8 mouse cellular contexts compared by ENCODE assay signal in the genomic region with DNA sequence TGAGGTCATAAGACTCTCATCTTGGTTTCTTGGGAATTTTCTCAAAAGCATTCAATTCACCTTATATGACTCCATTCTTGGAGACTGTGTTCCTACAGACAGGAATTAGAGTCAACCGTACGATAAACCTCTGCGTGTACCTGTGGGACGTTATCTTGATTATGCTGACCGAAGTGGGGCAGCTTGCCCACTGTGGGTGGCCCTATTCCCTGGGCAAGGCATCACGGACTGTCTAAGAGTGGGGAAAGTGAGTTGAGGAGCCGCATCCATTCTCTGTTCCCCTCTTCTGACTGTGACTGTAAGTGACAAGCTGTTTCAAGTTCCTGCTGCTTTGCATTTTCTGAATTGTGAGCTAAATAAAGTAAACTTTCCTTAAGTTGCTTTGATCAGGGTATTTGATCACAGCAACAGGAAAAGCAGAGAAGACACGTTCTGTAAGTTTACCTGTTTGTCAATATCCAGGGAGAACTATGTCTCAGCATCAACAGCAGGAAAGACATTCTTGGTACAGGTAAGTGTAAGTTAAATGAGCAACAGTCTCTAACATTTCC. TPM values are rescaled to one million over a fixed set of nuclear protein-coding genes. Genes with fewer than 3 reads are reported as not detected.
DNase-seq lines count a peak whose midpoint lies in the region; ATAC-seq lines count a peak whose summit lies in the region.

Gene Arhgap29 (plus strand): TSS at position 501 of the 551 bp plus-strand sequence.

- no peaks in the 10 kb centered on the region for H3K27me3 ChIP-seq in heart, embryonic 13.5 days (replicated peaks)
- H3K27me3 ChIP-seq in stomach, embryonic 14.5 days (ENCODE audit: control insufficient read depth, insufficient read depth, low read length), result no peaks in the 10 kb centered on the region

- H3K27ac ChIP-seq in brown adipose tissue, adult 24 weeks (replicated peaks; ENCODE audit: low read depth, low read length), result peak within 1 kb of the TSS; percentile 98
- H3K27ac ChIP-seq in heart, embryonic 13.5 days (replicated peaks), result peak within 1 kb of the TSS; percentile 86
- peak within 1 kb of the TSS; percentile 33; the same call in 1 of the 2 replicates for H3K27ac ChIP-seq in stomach, embryonic 14.5 days (ENCODE audit: low read length)

- H3K36me3 ChIP-seq in heart, embryonic 13.5 days, result peaks cover 10% of the 10 kb centered on the region
- H3K36me3 ChIP-seq in stomach, embryonic 14.5 days (ENCODE audit: control insufficient read depth, insufficient read depth, low read length), result no peaks in the 10 kb centered on the region

- H3K4me1 ChIP-seq in brown adipose tissue, adult 24 weeks (ENCODE audit: control insufficient read depth, insufficient read depth, insufficient read length, low read length), result peaks cover 4% of the 10 kb centered on the region
- peaks cover 11% of the 10 kb centered on the region for H3K4me1 ChIP-seq in heart, embryonic 13.5 days
- 0 out of 2 replicates have a peak, but pooled peaks cover 4% of the 10 kb centered on the region for H3K4me1 ChIP-seq in stomach, embryonic 14.5 days (ENCODE audit: control insufficient read depth, insufficient read depth, low read length)

- intact Hi-C loops in left cerebral cortex, postnatal 36 days (cut with DNase I), result loop anchor here (5.0 kb wide), 1 partner anchor 65 kb away; no protein-coding TSS in a partner anchor

- H3K9ac ChIP-seq in heart, embryonic 13.5 days, result peak within 1 kb of the TSS; percentile 92
- H3K9ac ChIP-seq in stomach, embryonic 14.5 days (replicated peaks; ENCODE audit: low read depth, low read length), result peak within 1 kb of the TSS; percentile 65

- no peaks in the 10 kb centered on the region for H3K9me3 ChIP-seq in heart, embryonic 13.5 days
- no peaks in the 10 kb centered on the region for H3K9me3 ChIP-seq in stomach, embryonic 14.5 days (ENCODE audit: control insufficient read depth, low read depth, low read length)

- WGBS in heart, embryonic 13.5 days, result 90% methylated on average over 8 of the region's 8 CpGs
- 93% methylated on average over 8 of the region's 8 CpGs for WGBS in stomach, embryonic 14.5 days

- peak within 1 kb of the TSS; percentile 93 for H3K4me3 ChIP-seq in brown adipose tissue, adult 24 weeks (ENCODE audit: insufficient read depth, low read depth, low read length)
- H3K4me3 ChIP-seq in heart, embryonic 13.5 days, result peak within 1 kb of the TSS; percentile 89
- peak within 1 kb of the TSS; percentile 72 for H3K4me3 ChIP-seq in stomach, embryonic 14.5 days (ENCODE audit: low read depth, low read length)

- no peak for ATAC-seq in heart, embryonic 13.5 days (ENCODE audit: extremely low read depth, insufficient number of reproducible peaks, low FRiP score, low TSS enrichment)
- no peak for ATAC-seq in stomach, embryonic 14.5 days (ENCODE audit: insufficient number of reproducible peaks, insufficient read depth, low FRiP score, low read depth)
- no peak for ATAC-seq in activated CD4-positive, CD25-positive, alpha-beta regulatory T cell, adult 4 months

- no peak for DNase-seq in layer of hippocampus, adult 18-20 months (ENCODE audit: low spot score in 2 of 2)
- no peak for DNase-seq in layer of hippocampus, adult 9-11 months
- DNase-seq in left cerebral cortex, postnatal 36 days (ENCODE audit: low spot score in 2 of 2), result no peak
- no peak for DNase-seq in embryo, embryonic 11 days

- peak within 1 kb of the TSS; percentile 78 for H3K4me2 ChIP-seq in heart, embryonic 13.5 days
- H3K4me2 ChIP-seq in stomach, embryonic 14.5 days (replicated peaks; ENCODE audit: low read depth, low read length), result peak within 1 kb of the TSS; percentile 77

RNA-seq across cellular contexts. Expression of gene Arhgap29, which starts in this region (rescaled TPM):
- 10 to 100 TPM; 11.6 to 12.6 TPM for total RNA-seq in layer of hippocampus, adult 18-20 months (2021)
- polyA plus RNA-seq in brown adipose tissue, adult 24 weeks (2012; ENCODE audit: insufficient read depth, insufficient read length, missing spikeins), result 73.7 and 81.7 TPM in 2 replicates
- polyA plus RNA-seq in heart, embryonic 13.5 days (2015; fragmentation: Nextera tagmentation; extraction: Ambion mirVana), result 46.3 and 47.2 TPM in 2 replicates
- 10 to 100 TPM; 23.2 to 27.6 TPM for total RNA-seq in left cerebral cortex, postnatal 36 days (2021)
- polyA plus RNA-seq in stomach, embryonic 14.5 days (2014; fragmentation: Nextera tagmentation; extraction: Ambion mirVana), result 59.9 and 63.4 TPM in 2 replicates
- polyA plus RNA-seq in activated CD4-positive, CD25-positive, alpha-beta regulatory T cell, adult 4 months (2017; shearing (Covaris generic)), result under 1 TPM; 0.28 to 0.69 TPM

Comparison
In these comparisons a context has a peak if more than half of its experiments do, and no peak if none do; other contexts are left out.
1. RNA of gene Arhgap29 (polyA plus RNA-seq): 73.7 to 81.7 TPM in brown adipose tissue, adult 24 weeks, 59.9 to 63.4 TPM in stomach, embryonic 14.5 days and 46.3 to 47.2 TPM in heart, embryonic 13.5 days; 0.28 to 0.69 TPM in activated CD4-positive, CD25-positive, alpha-beta regulatory T cell, adult 4 months; every median in the first group is over 10 times any median in the second.
2. H3K27ac ChIP-seq: peak in every context shown above with its lines; median percentile 98 in brown adipose tissue, adult 24 weeks; 86 in heart, embryonic 13.5 days; 33 in stomach, embryonic 14.5 days.
3. Peak in every context shown above with its lines, with median percentiles within 50 percentile points of each other: H3K4me3 ChIP-seq.